Mouse (Mus musculus) liver, adult 2 months (tissue): Measurements from ENCODE around the gene Cutc.

Experiments used
- CTCF ChIP-seq: fragments of 200-500 bp; IDR thresholded peaks from 2 replicates; pipeline ENCODE4 v1.5.1; 2011; ENCODE audit warnings: low read depth, low read length, control low read depth
- POLR2A ChIP-seq: fragments of 200-500 bp; IDR thresholded peaks from 2 replicates; pipeline ENCODE4 v1.6.1; 2011; ENCODE audit warnings: low read length, control low read depth; ENCODE audit not compliant: insufficient read depth; ENCODE audit errors: extremely low read depth

DNA sequence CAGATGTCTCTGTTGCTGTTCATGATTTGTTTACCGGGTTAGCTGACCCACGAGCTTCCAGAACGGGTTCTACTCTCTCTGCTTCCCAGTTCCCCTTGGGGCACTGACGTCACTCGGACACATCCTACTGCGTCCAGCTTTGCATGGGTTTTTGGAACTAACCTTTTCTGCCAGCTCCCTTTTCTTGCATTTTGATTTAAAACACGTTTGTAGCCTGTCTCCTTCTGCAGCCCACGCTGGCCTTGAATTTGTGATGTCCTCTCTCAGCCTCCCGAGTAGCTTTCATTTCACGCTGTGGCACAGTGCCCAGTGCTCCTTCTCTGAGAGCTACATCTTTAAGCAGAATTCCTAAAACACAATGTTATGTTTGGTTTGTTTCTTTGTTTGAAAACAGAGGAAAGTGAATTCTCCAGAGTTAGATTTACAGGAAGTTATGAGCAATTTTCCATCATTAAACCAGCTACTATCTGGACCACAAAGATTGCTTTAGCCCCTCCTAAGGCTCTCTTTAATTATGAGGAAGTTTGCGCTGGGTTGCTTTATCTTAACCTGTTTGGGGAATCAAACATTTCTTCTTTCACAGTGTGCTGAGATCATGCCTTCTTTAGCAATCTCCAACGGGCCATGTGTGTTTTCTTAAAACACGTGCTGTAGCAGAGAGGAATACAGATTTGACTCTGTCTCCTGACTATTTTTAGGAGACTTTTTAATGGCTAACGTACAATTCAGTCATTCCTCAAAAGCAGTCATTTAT is 63.0 kb downstream of the Cutc start:
- TF ChIP-seq CTCF (no peak), POLR2A (no peak)
